Mouse (Mus musculus) intestine, embryonic 16.5 days (tissue): Measurements from ENCODE around the gene Espn. TPM values are rescaled to one million over a fixed set of nuclear protein-coding genes. Genes with fewer than 3 reads are reported as not detected.

Source experiments
- ATAC-seq: fragments of 200-750 bp; cut with Nextera tagmentation; 2 replicates; pipeline ENCODE4 v1.8.0; 2017; ENCODE audit warnings: moderate TSS enrichment, moderate library complexity
- H3K27ac ChIP-seq: fragments of 300-500 bp; sonication (generic); 2 replicates; pipeline ENCODE4 v1.5.1; 2014; ENCODE audit warnings: mild to moderate bottlenecking, low read length
- H3K27me3 ChIP-seq: fragments of 300-500 bp; sonication (generic); replicated peaks from 2 replicates; pipeline ENCODE4 v1.6.1; 2014; ENCODE audit warnings: low read length, control low read depth, mixed read lengths; ENCODE audit not compliant: control insufficient read depth, insufficient read depth
- H3K36me3 ChIP-seq: fragments of 300-500 bp; sonication (generic); 2 replicates; pipeline ENCODE4 v1.6.1; 2014; ENCODE audit warnings: low read length, control low read depth; ENCODE audit not compliant: control insufficient read depth, insufficient read depth
- H3K4me1 ChIP-seq: fragments of 300-500 bp; sonication (generic); 2 replicates; pipeline ENCODE4 v1.6.1; 2014; ENCODE audit warnings: low read length, control low read depth, mixed read lengths; ENCODE audit not compliant: control insufficient read depth, insufficient read depth
- H3K4me2 ChIP-seq: fragments of 300-500 bp; sonication (generic); 2 replicates; pipeline ENCODE4 v1.6.1; 2014; ENCODE audit warnings: low read depth, low read length, control low read depth
- H3K4me3 ChIP-seq: fragments of 300-500 bp; sonication (generic); 2 replicates; pipeline ENCODE4 v1.5.1; 2014; ENCODE audit warnings: mild to moderate bottlenecking, low read length
- H3K9ac ChIP-seq: fragments of 300-500 bp; sonication (generic); 2 replicates; pipeline ENCODE4 v1.6.1; 2014; ENCODE audit warnings: low read depth, low read length
- H3K9me3 ChIP-seq: fragments of 300-500 bp; sonication (generic); 2 replicates; pipeline ENCODE4 v1.6.1; 2016; ENCODE audit warnings: low read length, control low read depth; ENCODE audit not compliant: control insufficient read depth
- WGBS: fragments of 180-500 bp; shearing (Covaris S2); extraction: QIAGEN DNeasy Blood & Tissue Kit; methylation state at CpG from one replicate; pipeline ENCODE4 v1.1.7; 2014; 5-methylcytosine and 5-hydroxymethylcytosine counted together
- polyA plus RNA-seq: library from polyadenylated mRNA; unstranded; fragments of >200 nt; fragmentation: Nextera tagmentation; extraction: Ambion mirVana; gene quantifications from 2 replicates; pipeline ENCODE4 v1.2.1, GENCODE M21; 2015

The Espn gene
- polyA plus RNA-seq, 1 experiment from 2014 or later = 31.6 TPM

DNA sequence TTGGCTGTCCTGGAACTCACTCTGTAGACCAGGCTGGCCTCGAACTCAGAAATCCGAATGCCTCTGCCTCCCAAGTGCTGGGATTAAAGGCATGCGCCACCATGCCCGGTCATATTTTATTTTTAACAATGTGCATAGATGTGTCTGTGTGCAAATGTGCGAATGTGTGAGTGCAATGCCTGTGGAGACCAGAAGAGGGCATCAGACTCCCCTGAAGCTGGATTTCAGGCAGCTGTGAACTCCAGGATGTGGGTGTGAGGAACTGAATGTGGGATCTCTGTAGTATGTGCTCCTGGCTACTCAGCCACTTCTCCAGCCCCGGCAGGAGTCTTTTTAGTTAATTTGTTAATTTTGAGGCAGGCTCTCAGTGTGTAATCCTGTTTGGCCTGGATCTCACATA lies 19.4 kb upstream of the Espn start:
- no peak overlapping the region for H3K4me3 ChIP-seq
- WGBS = 86% methylated on average over 6 of the region's 6 CpGs
- no peak for ATAC-seq
- no peaks in the 10 kb centered on the region for H3K4me1 ChIP-seq
- no peak overlapping the region for H3K9ac ChIP-seq
- no peaks in the 10 kb centered on the region for H3K36me3 ChIP-seq
- no peak overlapping the region for H3K27ac ChIP-seq
- H3K9me3 ChIP-seq = no peaks in the 10 kb centered on the region
- H3K4me2 ChIP-seq = no peak overlapping the region
- H3K27me3 ChIP-seq = no peaks in the 10 kb centered on the region

DNA sequence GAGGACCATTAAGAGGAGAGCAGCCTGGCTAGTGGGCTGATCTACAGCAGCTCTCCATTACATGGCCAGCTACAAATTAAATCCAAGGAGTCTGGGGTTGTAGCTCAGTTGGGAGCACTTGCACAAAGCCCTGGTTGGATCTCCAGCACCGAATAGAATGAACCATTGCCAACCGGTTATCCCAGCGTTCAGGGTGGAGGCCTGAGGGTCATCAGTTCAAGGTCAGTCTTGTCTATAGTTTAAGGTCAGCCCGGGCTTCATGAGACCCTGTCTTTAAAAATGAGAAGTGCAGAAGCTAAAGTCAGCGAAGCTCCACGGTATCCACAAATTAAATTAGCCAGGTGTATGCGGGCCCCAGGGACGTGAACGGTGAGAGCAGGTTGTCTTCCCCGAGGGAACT lies 18.1 kb upstream of the Espn start:
- ATAC-seq = no peak
- Histone ChIP-seq H3K27me3 (no peaks in the 10 kb centered on the region), H3K9me3 (no peaks in the 10 kb centered on the region), H3K9ac (no peak overlapping the region), H3K4me2 (no peak overlapping the region), H3K27ac (no peak overlapping the region), H3K36me3 (no peaks in the 10 kb centered on the region), H3K4me1 (no peaks in the 10 kb centered on the region), H3K4me3 (no peak overlapping the region)
- WGBS = 75% methylated on average over 10 of the region's 10 CpGs

- Histone ChIP-seq H3K4me1 (no peaks in the 10 kb centered on the region; the same call in 1 of the 2 replicates), H3K9me3 (no peaks in the 10 kb centered on the region), H3K27me3 (no peaks in the 10 kb centered on the region), H3K36me3 (no peaks in the 10 kb centered on the region), H3K9ac (no peak overlapping the region), H3K27ac (no peak overlapping the region), H3K4me3 (no peak overlapping the region), H3K4me2 (no peak overlapping the region)
- no peak for ATAC-seq
- 73% methylated on average over 7 of the region's 7 CpGs for WGBS
Observed at GRCm38 (mm10) chr4:152169103-152169502, 16.9 kb upstream of the Espn start.

DNA sequence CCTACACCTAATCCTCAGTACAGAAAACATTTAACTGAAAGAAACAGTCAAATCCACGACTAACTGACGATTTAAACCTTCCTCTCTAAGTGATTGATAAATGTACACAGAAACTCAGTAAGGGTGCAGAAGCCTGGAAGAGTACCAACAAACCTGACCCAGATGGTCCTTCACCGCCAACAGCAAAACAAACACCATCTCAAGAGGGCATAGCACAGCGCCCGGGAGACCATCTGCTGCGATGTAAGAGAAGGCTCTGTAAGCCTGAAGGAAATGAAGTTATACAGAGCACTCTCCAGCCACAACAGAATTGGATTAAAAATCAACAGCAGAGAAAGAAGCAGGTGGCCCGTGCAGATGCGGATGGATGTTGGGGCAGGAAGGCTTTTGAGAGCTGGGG lies 15.9 kb upstream of the Espn start:
- WGBS = 47% methylated on average over 8 of the region's 8 CpGs
- Histone ChIP-seq H3K4me1 (no peaks in the 10 kb centered on the region; the same call in 1 of the 2 replicates), H3K9me3 (no peaks in the 10 kb centered on the region), H3K36me3 (no peaks in the 10 kb centered on the region), H3K4me2 (no peak overlapping the region), H3K27me3 (no peaks in the 10 kb centered on the region), H3K4me3 (no peak overlapping the region), H3K27ac (no peak overlapping the region), H3K9ac (no peak overlapping the region)
- ATAC-seq = no peak

GRCm38 (mm10) chr4:152165036-152165931 lies 13.1 kb upstream of the Espn start:
- Histone ChIP-seq H3K4me1 (peaks cover 10% of the 10 kb centered on the region), H3K27ac (no peak overlapping the region), H3K36me3 (no peaks in the 10 kb centered on the region), H3K4me2 (peak overlapping the region; percentile 4; the same call in 1 of the 2 replicates), H3K9ac (no peak overlapping the region), H3K9me3 (no peaks in the 10 kb centered on the region), H3K27me3 (peaks cover 15% of the 10 kb centered on the region), H3K4me3 (no peak overlapping the region)
- 16% methylated on average over 22 of the region's 22 CpGs for WGBS
- no peak for ATAC-seq

- no peak for ATAC-seq
- WGBS = 75% methylated on average over 2 of the region's 2 CpGs
Observed at GRCm38 (mm10) chr4:152162748-152163147, 10.6 kb upstream of the Espn start.

DNA sequence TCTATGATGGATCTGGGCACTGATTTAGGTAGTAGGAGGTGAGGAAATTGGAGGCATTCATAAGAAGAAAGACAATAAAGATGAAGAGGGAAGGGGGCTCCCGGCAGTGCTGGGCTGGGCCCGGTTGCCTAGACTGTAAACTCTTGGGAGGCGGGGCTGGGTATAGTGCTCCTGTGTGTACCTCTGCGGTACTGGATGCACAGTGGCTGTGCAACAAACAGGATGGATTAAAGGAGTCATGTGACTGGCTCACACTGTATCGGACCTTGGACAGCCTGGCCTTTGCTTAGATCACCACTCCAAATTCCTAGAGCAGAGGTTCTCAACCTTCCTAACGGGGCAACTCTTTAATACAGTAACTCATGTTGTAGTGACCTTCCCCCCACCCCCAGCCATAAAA lies 9.4 kb upstream of the Espn start:
- H3K27me3 ChIP-seq = peaks cover 48% of the 10 kb centered on the region
- WGBS = 60% methylated on average over 6 of the region's 6 CpGs

More at GRCm38 (mm10) chr4:152162748-152163147, 10.6 kb upstream of the Espn start:
- H3K27me3 ChIP-seq = peaks cover 41% of the 10 kb centered on the region
- no peaks in the 10 kb centered on the region for H3K36me3 ChIP-seq
- no peak overlapping the region for H3K4me3 ChIP-seq
- peaks cover 32% of the 10 kb centered on the region for H3K4me1 ChIP-seq
- H3K9me3 ChIP-seq = no peaks in the 10 kb centered on the region
- no peak overlapping the region for H3K9ac ChIP-seq
- no peak overlapping the region for H3K4me2 ChIP-seq
- no peak overlapping the region for H3K27ac ChIP-seq

DNA sequence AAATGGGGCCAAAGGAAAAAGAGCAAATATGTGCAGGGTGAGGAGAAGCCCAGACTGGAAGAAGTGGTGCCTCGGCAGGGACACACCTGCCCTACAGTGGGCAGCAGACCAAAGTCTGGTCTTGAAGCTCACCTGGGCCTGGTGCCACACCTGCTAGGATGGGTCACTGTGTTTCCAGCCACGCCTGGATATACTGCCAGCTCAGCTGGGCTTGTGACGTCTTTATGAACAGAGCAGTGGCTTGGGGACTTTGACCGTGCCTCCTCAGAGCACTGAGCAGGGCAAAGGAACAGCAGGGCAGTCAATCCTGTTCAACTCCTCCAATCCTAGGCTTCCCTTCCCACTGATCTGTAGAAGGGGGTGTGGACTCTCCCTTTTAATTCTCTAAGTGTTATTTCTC lies 8.6 kb upstream of the Espn start:
- Histone ChIP-seq H3K27me3 (peaks cover 48% of the 10 kb centered on the region), H3K27ac (peak overlapping the region; percentile 49), H3K9ac (peak overlapping the region; percentile 8; the same call in 1 of the 2 replicates), H3K9me3 (no peaks in the 10 kb centered on the region), H3K4me1 (peaks cover 32% of the 10 kb centered on the region), H3K36me3 (no peaks in the 10 kb centered on the region), H3K4me2 (peak overlapping the region; percentile 24; the same call in 1 of the 2 replicates), H3K4me3 (no peak overlapping the region)
- ATAC-seq = peak; percentile 91
- WGBS = 35% methylated on average over 4 of the region's 4 CpGs

More for the DNA sequence above, 9.4 kb upstream of the Espn start:
- Histone ChIP-seq H3K36me3 (no peaks in the 10 kb centered on the region), H3K4me3 (no peak overlapping the region), H3K9ac (peak overlapping the region; percentile 8; the same call in 1 of the 2 replicates), H3K4me2 (peak overlapping the region; percentile 24; the same call in 1 of the 2 replicates), H3K27ac (peak overlapping the region; percentile 49), H3K9me3 (no peaks in the 10 kb centered on the region), H3K4me1 (peaks cover 32% of the 10 kb centered on the region)
- ATAC-seq = peak; percentile 17; the same call in 1 of the 2 replicates

DNA sequence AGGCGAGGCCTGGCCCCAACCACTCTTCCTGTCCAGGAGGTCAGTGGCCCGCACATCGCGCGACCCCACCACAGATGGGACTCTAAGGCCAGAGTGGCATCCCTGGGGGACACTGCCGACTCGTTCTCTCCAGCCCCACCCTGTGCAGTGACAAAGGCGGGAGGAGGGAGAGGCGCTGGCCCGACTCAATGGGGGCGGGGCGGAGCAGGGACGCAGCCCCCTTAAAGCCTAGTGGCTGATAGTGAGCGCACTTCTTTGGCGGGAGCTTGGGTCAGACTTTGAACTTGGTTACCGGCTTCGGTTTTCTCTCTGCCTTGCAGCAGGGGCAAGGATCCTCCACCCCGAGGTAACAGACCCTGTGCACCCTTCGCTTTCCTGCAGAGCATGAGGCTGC lies 7.1 kb upstream of the Espn start:
- no peak for ATAC-seq
- Histone ChIP-seq H3K27me3 (peaks cover 48% of the 10 kb centered on the region), H3K36me3 (no peaks in the 10 kb centered on the region), H3K4me2 (peak overlapping the region; percentile 48), H3K27ac (no peak overlapping the region), H3K4me3 (peak overlapping the region; percentile 40), H3K9ac (peak overlapping the region; percentile 35; the same call in 1 of the 2 replicates), H3K4me1 (peaks cover 32% of the 10 kb centered on the region), H3K9me3 (no peaks in the 10 kb centered on the region)
- 3% methylated on average over 19 of the region's 19 CpGs for WGBS
